Mouse (Mus musculus): ENCODE data around the gene Ncapg2. TPM values are rescaled to one million over a fixed set of nuclear protein-coding genes. Genes with fewer than 3 reads are reported as not detected.

The Ncapg2 gene
- polyA plus RNA-seq, 1 experiment from 2014 or later = 56.1 TPM

- Histone ChIP-seq H3K4me1 (replicated peaks; ENCODE audit: control insufficient read depth, insufficient read depth, low read length) (no peaks in the 10 kb centered on the region), H3K27ac (ENCODE audit: low read depth, low read length) (no peak overlapping the region), H3K4me2 (no peak overlapping the region), H3K9ac (ENCODE audit: low read depth, low read length) (no peak overlapping the region), H3K9me3 (ENCODE audit: control insufficient read depth, low read length) (no peaks in the 10 kb centered on the region), H3K36me3 (ENCODE audit: control insufficient read depth, insufficient read depth, low read length) (0 out of 2 replicates have a peak, but pooled peaks cover under 1% of the 10 kb centered on the region), H3K27me3 (replicated peaks; ENCODE audit: control insufficient read depth, insufficient read depth, low read length) (no peaks in the 10 kb centered on the region), H3K4me3 (ENCODE audit: low read depth, low read length) (no peak overlapping the region)
- no peak for DNase-seq (ENCODE audit: low spot score)
- no peak for ATAC-seq (replicated peaks; ENCODE audit: low FRiP score)
- WGBS = 74% methylated on average over 2 of the region's 2 CpGs
Measured at GRCm38 (mm10) chr12:116394327-116394726, 10.9 kb upstream of the Ncapg2 start.

- DNase-seq (ENCODE audit: low spot score) (no peak), ATAC-seq (replicated peaks; ENCODE audit: low FRiP score) (no peak)
- WGBS = 76% methylated on average over 2 of the region's 2 CpGs
- no peak overlapping the region for H3K9ac ChIP-seq (ENCODE audit: low read depth, low read length)
- H3K9me3 ChIP-seq (ENCODE audit: control insufficient read depth, low read length) = no peaks in the 10 kb centered on the region
- H3K4me1 ChIP-seq (replicated peaks; ENCODE audit: control insufficient read depth, insufficient read depth, low read length) = no peaks in the 10 kb centered on the region
- H3K27ac ChIP-seq (ENCODE audit: low read depth, low read length) = no peak overlapping the region
- H3K36me3 ChIP-seq (ENCODE audit: control insufficient read depth, insufficient read depth, low read length) = 0 out of 2 replicates have a peak, but pooled peaks cover 2% of the 10 kb centered on the region
- no peak overlapping the region for H3K4me2 ChIP-seq
- H3K4me3 ChIP-seq (ENCODE audit: low read depth, low read length) = no peak overlapping the region
- H3K27me3 ChIP-seq (replicated peaks; ENCODE audit: control insufficient read depth, insufficient read depth, low read length) = no peaks in the 10 kb centered on the region
Measured at GRCm38 (mm10) chr12:116395312-116395711, 9.9 kb upstream of the Ncapg2 start.

GRCm38 (mm10) chr12:116396072-116396695 lies 9.0 kb upstream of the Ncapg2 start:
- DNase-seq (ENCODE audit: low spot score) (no peak), ATAC-seq (replicated peaks; ENCODE audit: low FRiP score) (no peak)
- no peak overlapping the region for H3K9ac ChIP-seq (ENCODE audit: low read depth, low read length)
- H3K4me2 ChIP-seq = no peak overlapping the region
- 0 out of 2 replicates have a peak, but pooled peaks cover 2% of the 10 kb centered on the region for H3K36me3 ChIP-seq (ENCODE audit: control insufficient read depth, insufficient read depth, low read length)
- H3K9me3 ChIP-seq (ENCODE audit: control insufficient read depth, low read length) = no peaks in the 10 kb centered on the region
- 71% methylated on average over 2 of the region's 2 CpGs for WGBS
- H3K27me3 ChIP-seq (replicated peaks; ENCODE audit: control insufficient read depth, insufficient read depth, low read length) = no peaks in the 10 kb centered on the region
- no peak overlapping the region for H3K27ac ChIP-seq (ENCODE audit: low read depth, low read length)
- no peak overlapping the region for H3K4me3 ChIP-seq (ENCODE audit: low read depth, low read length)
- H3K4me1 ChIP-seq (replicated peaks; ENCODE audit: control insufficient read depth, insufficient read depth, low read length) = no peaks in the 10 kb centered on the region

GRCm38 (mm10) chr12:116404012-116404679 lies 1.1 kb upstream of the Ncapg2 start:
- Histone ChIP-seq H3K27ac (ENCODE audit: low read depth, low read length) (no peak overlapping the region), H3K4me1 (replicated peaks; ENCODE audit: control insufficient read depth, insufficient read depth, low read length) (peaks cover 14% of the 10 kb centered on the region), H3K27me3 (replicated peaks; ENCODE audit: control insufficient read depth, insufficient read depth, low read length) (no peaks in the 10 kb centered on the region), H3K36me3 (ENCODE audit: control insufficient read depth, insufficient read depth, low read length) (peaks cover 12% of the 10 kb centered on the region), H3K4me3 (ENCODE audit: low read depth, low read length) (peak overlapping the region; percentile 87), H3K9ac (ENCODE audit: low read depth, low read length) (peak overlapping the region; percentile 65), H3K9me3 (ENCODE audit: control insufficient read depth, low read length) (peaks cover 2% of the 10 kb centered on the region; the same call in 1 of the 2 replicates), H3K4me2 (peak overlapping the region; percentile 71)
- ATAC-seq (replicated peaks; ENCODE audit: low FRiP score) (peak; percentile 0; the same call in 1 of the 2 replicates), DNase-seq (ENCODE audit: low spot score) (no peak)
- WGBS = 91% methylated on average over 18 of the region's 18 CpGs

- Histone ChIP-seq H3K27me3 (replicated peaks; ENCODE audit: control insufficient read depth, insufficient read depth, low read length) (no peaks in the 10 kb centered on the region), H3K4me2 (peak overlapping the region; percentile 73), H3K36me3 (ENCODE audit: control insufficient read depth, insufficient read depth, low read length) (peaks cover 13% of the 10 kb centered on the region), H3K9me3 (ENCODE audit: control insufficient read depth, low read length) (peaks cover 2% of the 10 kb centered on the region; the same call in 1 of the 2 replicates), H3K4me1 (replicated peaks; ENCODE audit: control insufficient read depth, insufficient read depth, low read length) (peaks cover 14% of the 10 kb centered on the region), H3K27ac (ENCODE audit: low read depth, low read length) (peak overlapping the region; percentile 72), H3K9ac (ENCODE audit: low read depth, low read length) (peak overlapping the region; percentile 93), H3K4me3 (ENCODE audit: low read depth, low read length) (peak overlapping the region; percentile 87)
- ATAC-seq (replicated peaks; ENCODE audit: low FRiP score) (peak; percentile 29; the same call in 1 of the 2 replicates), DNase-seq (ENCODE audit: low spot score) (no peak)
- WGBS = 10% methylated on average over 8 of the region's 8 CpGs
Measured at GRCm38 (mm10) chr12:116405836-116406155, 594 bp downstream of the Ncapg2 start.

- no peak overlapping the region for H3K27ac ChIP-seq (ENCODE audit: low read depth, low read length)
- no peaks in the 10 kb centered on the region; the same call in 1 of the 2 replicates for H3K9me3 ChIP-seq (ENCODE audit: control insufficient read depth, low read length)
- 71% methylated on average over 5 of the region's 5 CpGs for WGBS
- ATAC-seq (replicated peaks; ENCODE audit: low FRiP score) (no peak), DNase-seq (ENCODE audit: low spot score) (no peak)
- H3K9ac ChIP-seq (ENCODE audit: low read depth, low read length) = no peak overlapping the region
- peak overlapping the region; percentile 73 for H3K4me2 ChIP-seq
- H3K36me3 ChIP-seq (ENCODE audit: control insufficient read depth, insufficient read depth, low read length) = peaks cover 17% of the 10 kb centered on the region
- H3K27me3 ChIP-seq (replicated peaks; ENCODE audit: control insufficient read depth, insufficient read depth, low read length) = no peaks in the 10 kb centered on the region
- H3K4me3 ChIP-seq (ENCODE audit: low read depth, low read length) = no peak overlapping the region
- peaks cover 14% of the 10 kb centered on the region for H3K4me1 ChIP-seq (replicated peaks; ENCODE audit: control insufficient read depth, insufficient read depth, low read length)
Measured at GRCm38 (mm10) chr12:116407883-116408282, 2.7 kb downstream of the Ncapg2 start.

- ATAC-seq (replicated peaks; ENCODE audit: low FRiP score) = no peak
- Histone ChIP-seq H3K36me3 (ENCODE audit: control insufficient read depth, insufficient read depth, low read length) (peaks cover 16% of the 10 kb centered on the region; the same call in 1 of the 2 replicates), H3K27me3 (replicated peaks; ENCODE audit: control insufficient read depth, insufficient read depth, low read length) (no peaks in the 10 kb centered on the region), H3K4me3 (ENCODE audit: low read depth, low read length) (no peak overlapping the region), H3K9ac (ENCODE audit: low read depth, low read length) (no peak overlapping the region), H3K27ac (ENCODE audit: low read depth, low read length) (no peak overlapping the region), H3K9me3 (ENCODE audit: control insufficient read depth, low read length) (no peaks in the 10 kb centered on the region), H3K4me2 (no peak overlapping the region), H3K4me1 (replicated peaks; ENCODE audit: control insufficient read depth, insufficient read depth, low read length) (no peaks in the 10 kb centered on the region)
- no peak for DNase-seq (ENCODE audit: low spot score)
- WGBS = 90% methylated on average over 4 of the region's 4 CpGs
Measured at GRCm38 (mm10) chr12:116414941-116415340, 9.7 kb downstream of the Ncapg2 start.

GRCm38 (mm10) chr12:116416514-116416913 lies 11.3 kb downstream of the Ncapg2 start:
- no peak overlapping the region for H3K27ac ChIP-seq (ENCODE audit: low read depth, low read length)
- no peaks in the 10 kb centered on the region for H3K4me1 ChIP-seq (replicated peaks; ENCODE audit: control insufficient read depth, insufficient read depth, low read length)
- ATAC-seq (replicated peaks; ENCODE audit: low FRiP score) = no peak
- no peaks in the 10 kb centered on the region for H3K27me3 ChIP-seq (replicated peaks; ENCODE audit: control insufficient read depth, insufficient read depth, low read length)
- DNase-seq (ENCODE audit: low spot score) = no peak
- no peak overlapping the region for H3K4me2 ChIP-seq
- H3K4me3 ChIP-seq (ENCODE audit: low read depth, low read length) = no peak overlapping the region
- WGBS = 89% methylated on average over 1 of the region's 1 CpGs
- no peak overlapping the region for H3K9ac ChIP-seq (ENCODE audit: low read depth, low read length)
- H3K36me3 ChIP-seq (ENCODE audit: control insufficient read depth, insufficient read depth, low read length) = peaks cover 14% of the 10 kb centered on the region
- H3K9me3 ChIP-seq (ENCODE audit: control insufficient read depth, low read length) = no peaks in the 10 kb centered on the region

- DNase-seq (ENCODE audit: low spot score) = no peak
- Histone ChIP-seq H3K36me3 (ENCODE audit: control insufficient read depth, insufficient read depth, low read length) (peaks cover 25% of the 10 kb centered on the region), H3K4me3 (ENCODE audit: low read depth, low read length) (no peak overlapping the region), H3K27ac (ENCODE audit: low read depth, low read length) (no peak overlapping the region), H3K9ac (ENCODE audit: low read depth, low read length) (no peak overlapping the region), H3K27me3 (replicated peaks; ENCODE audit: control insufficient read depth, insufficient read depth, low read length) (no peaks in the 10 kb centered on the region), H3K4me1 (replicated peaks; ENCODE audit: control insufficient read depth, insufficient read depth, low read length) (no peaks in the 10 kb centered on the region), H3K4me2 (no peak overlapping the region), H3K9me3 (ENCODE audit: control insufficient read depth, low read length) (no peaks in the 10 kb centered on the region)
- WGBS = 94% methylated on average over 2 of the region's 2 CpGs
- no peak for ATAC-seq (replicated peaks; ENCODE audit: low FRiP score)
Measured at GRCm38 (mm10) chr12:116421656-116422055, 16.5 kb downstream of the Ncapg2 start.
